Mouse (Mus musculus) liver, adult 2 months (tissue): ENCODE data around the gene Spon1. TPM values are rescaled to one million over a fixed set of nuclear protein-coding genes. Genes with fewer than 3 reads are reported as not detected.

Experiments
- DNase-seq: peaks from one replicate; pipeline ENCODE4 v3.0.0-alpha.2; 2011; ENCODE audit warnings: low read depth, low spot score; ENCODE audit errors: extremely low read depth
- H3K27ac ChIP-seq: fragments of 200-500 bp; replicated peaks from 2 replicates; pipeline ENCODE4 v1.5.1; 2012; ENCODE audit warnings: low read depth, mild to moderate bottlenecking, control low read depth, inconsistent platforms, low read length; ENCODE audit not compliant: insufficient read depth
- H3K27me3 ChIP-seq: fragments of 200-500 bp; 2 replicates; pipeline ENCODE4 v1.6.1; 2012; ENCODE audit warnings: mild to moderate bottlenecking, moderate library complexity, low read length, inconsistent platforms; ENCODE audit not compliant: control insufficient read depth, insufficient read depth
- H3K36me3 ChIP-seq: fragments of 200-500 bp; 2 replicates; pipeline ENCODE4 v1.6.1; 2012; ENCODE audit warnings: low read length, inconsistent platforms; ENCODE audit not compliant: control insufficient read depth, insufficient read depth
- H3K4me1 ChIP-seq: fragments of 200-500 bp; 2 replicates; pipeline ENCODE4 v1.6.1; 2011; ENCODE audit warnings: low read length; ENCODE audit not compliant: control insufficient read depth, insufficient read depth
- H3K4me3 ChIP-seq: fragments of 200-500 bp; 2 replicates; pipeline ENCODE4 v1.5.1; 2011; ENCODE audit warnings: low read depth, mild to moderate bottlenecking, control low read depth, low read length, moderate library complexity; ENCODE audit not compliant: insufficient read depth
- H3K79me2 ChIP-seq: fragments of 200-500 bp; 2 replicates; pipeline ENCODE4 v1.6.1; 2012; ENCODE audit warnings: inconsistent platforms, mild to moderate bottlenecking, low read length, moderate library complexity; ENCODE audit not compliant: control insufficient read depth, insufficient read depth
- H3K9ac ChIP-seq: fragments of 200-500 bp; 2 replicates; pipeline ENCODE4 v1.6.1; 2012; ENCODE audit warnings: low read depth, mild to moderate bottlenecking, control low read depth, inconsistent platforms, low read length
- CTCF ChIP-seq: fragments of 200-500 bp; IDR thresholded peaks from 2 replicates; pipeline ENCODE4 v1.5.1; 2011; ENCODE audit warnings: low read depth, low read length, control low read depth
- POLR2A ChIP-seq: fragments of 200-500 bp; IDR thresholded peaks from 2 replicates; pipeline ENCODE4 v1.6.1; 2011; ENCODE audit warnings: low read length, control low read depth; ENCODE audit not compliant: insufficient read depth; ENCODE audit errors: extremely low read depth
- WGBS: fragments of 180-500 bp; shearing (Covaris S2); methylation state at CpG from one replicate; pipeline ENCODE4 v1.1.7; 2018; 5-methylcytosine and 5-hydroxymethylcytosine counted together
- polyA plus RNA-seq: library from polyadenylated mRNA; depleted of rRNA; stranded (reverse); fragments of >200 nt; gene quantifications from 2 replicates; pipeline ENCODE4 v1.2.3, GENCODE M21; 2012
- total RNA-seq: library from RNA; depleted of rRNA; stranded (reverse); fragments of >200 nt; gene quantifications from 2 replicates; pipeline ENCODE4 v1.2.3, GENCODE M21; 2014

Gene Spon1
- total and polyA plus RNA-seq, 2 experiments: 0.22 to 0.28 TPM

DNA sequence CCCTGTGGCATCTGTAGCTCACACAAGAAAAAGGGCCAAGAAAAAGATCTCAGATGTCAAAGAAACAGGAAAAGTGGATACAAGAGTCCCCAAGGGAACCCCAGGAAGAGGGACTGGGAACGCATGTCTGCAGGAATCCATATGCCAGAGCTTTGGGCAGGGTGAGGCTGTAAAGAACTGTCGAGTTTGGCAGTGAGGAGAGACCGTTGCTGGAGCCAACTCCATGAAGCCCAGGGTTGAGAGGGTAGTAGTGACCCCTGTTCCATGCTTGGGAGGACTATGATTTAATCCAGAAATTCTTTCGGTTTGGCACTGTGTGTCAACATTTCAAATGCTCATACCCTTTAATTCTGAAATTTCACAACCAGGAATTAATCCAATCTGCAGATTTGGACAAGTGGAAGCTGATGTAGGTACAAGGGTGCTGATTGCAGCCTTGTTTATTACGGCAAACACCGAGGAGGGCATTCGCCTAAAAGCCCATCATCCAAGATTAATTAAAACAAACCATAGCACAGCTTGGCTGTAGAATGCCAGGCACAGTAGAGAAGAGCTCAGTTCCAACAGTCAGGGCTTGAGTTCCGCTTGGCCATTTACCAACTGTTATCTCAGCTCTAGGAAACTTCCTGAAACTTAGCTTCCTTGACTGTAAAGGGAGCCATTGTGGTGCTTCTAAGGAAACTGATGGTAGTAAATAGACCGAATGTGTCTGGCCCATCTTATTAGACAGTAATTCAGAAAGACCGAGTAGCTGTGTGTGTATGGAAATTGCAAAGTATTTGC lies 45.8 kb downstream of the Spon1 start:
- Histone ChIP-seq H3K27me3 (no peaks in the 10 kb centered on the region), H3K4me3 (no peak overlapping the region), H3K4me1 (no peaks in the 10 kb centered on the region), H3K9ac (no peak overlapping the region), H3K79me2 (no peaks in the 10 kb centered on the region), H3K27ac (no peak overlapping the region), H3K36me3 (no peaks in the 10 kb centered on the region)
- TF ChIP-seq POLR2A: no peak
- no peak for TF ChIP-seq CTCF
- 74% methylated on average over 10 of the region's 10 CpGs for WGBS
- peak; percentile 7 for DNase-seq

DNA sequence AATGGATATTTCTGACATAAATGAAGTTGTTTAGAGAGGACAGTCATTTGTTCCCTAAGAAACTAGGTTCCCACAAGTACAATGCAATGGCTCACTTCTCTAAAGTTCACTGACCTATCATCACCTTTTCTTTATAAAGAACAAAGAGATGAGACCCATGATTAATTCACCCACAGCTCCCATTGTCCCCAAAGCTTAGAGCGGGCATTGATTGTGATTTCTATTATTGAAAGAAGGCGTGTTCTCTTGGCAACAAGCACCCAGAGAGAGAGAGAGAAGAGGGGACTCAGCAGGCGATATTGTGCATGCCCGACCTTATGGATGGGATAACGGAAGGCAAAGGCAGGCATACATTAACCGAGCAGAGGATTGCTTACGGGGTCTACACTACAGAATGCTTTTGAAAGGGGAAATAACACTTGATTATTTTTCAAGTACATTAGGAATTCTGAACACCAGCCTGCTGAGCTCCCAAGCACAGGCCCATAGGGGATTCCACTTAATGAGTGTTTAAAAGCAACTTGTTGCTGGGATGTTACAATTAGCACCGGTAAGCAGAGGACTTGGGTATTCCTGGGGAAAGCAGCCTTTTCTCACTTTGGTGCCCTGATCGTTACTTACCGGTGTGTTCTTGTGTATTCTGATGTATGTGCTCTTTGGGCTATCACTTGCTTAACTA lies 48.4 kb downstream of the Spon1 start:
- Histone ChIP-seq H3K36me3 (no peaks in the 10 kb centered on the region), H3K27me3 (no peaks in the 10 kb centered on the region), H3K27ac (no peak overlapping the region), H3K4me3 (no peak overlapping the region), H3K4me1 (no peaks in the 10 kb centered on the region), H3K79me2 (no peaks in the 10 kb centered on the region), H3K9ac (no peak overlapping the region)
- no peak for DNase-seq
- WGBS: 93% methylated on average over 10 of the region's 10 CpGs
- TF ChIP-seq POLR2A: no peak
- no peak for TF ChIP-seq CTCF

DNA sequence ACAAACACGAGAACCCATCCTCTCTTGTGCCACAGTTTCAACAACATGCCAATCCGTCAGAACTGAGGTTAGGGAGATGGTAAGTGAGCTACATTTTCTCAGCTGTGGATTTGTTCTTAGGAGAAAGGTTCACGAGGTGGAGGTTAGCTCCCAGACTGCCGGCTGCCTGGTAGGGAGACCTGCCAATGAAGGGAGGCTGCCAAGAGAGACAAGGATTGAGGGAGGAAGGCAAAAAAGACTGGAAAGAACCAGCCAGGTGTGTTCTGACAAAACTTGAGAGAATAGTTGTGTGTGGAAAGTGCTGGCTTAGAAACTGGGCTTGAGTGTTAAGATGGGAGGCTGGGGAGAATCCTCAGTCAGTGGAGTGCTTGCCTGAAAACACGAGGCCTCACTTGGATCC lies 49.9 kb downstream of the Spon1 start:
- H3K36me3 ChIP-seq: no peaks in the 10 kb centered on the region
- DNase-seq: no peak
- H3K27me3 ChIP-seq: no peaks in the 10 kb centered on the region
- H3K27ac ChIP-seq: no peak overlapping the region
- WGBS: 59% methylated on average over 5 of the region's 5 CpGs
- TF ChIP-seq POLR2A (no peak), CTCF (no peak)
- no peaks in the 10 kb centered on the region for H3K79me2 ChIP-seq
- no peak overlapping the region for H3K4me3 ChIP-seq
- H3K4me1 ChIP-seq: no peaks in the 10 kb centered on the region
- no peak overlapping the region for H3K9ac ChIP-seq

DNA sequence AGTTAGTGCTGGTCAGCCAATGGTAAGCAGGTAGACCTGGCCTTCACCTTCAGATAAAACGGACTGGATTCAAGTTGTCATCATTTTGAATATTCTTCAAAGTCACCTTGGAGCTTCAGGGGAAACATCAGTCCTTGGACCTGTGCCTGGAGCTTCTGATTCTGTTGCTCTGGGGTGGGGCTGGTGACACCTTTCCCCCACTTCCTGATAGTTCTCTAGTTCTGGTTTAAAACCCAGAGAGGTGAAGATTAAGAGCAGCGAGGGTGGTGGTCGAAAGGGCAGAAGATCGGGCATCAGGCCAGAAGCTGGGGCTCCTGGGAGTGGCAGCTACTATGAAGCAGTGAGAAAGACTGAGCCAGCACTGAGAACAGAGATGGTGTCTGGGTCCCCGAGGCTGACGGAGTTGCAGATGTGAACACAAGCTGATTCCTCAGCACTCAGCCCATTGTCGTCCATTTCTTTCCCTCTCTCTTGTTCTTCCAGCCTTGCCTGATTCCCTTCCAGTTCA lies 51.1 kb downstream of the Spon1 start:
- no peak for DNase-seq
- no peak overlapping the region for H3K27ac ChIP-seq
- TF ChIP-seq POLR2A (no peak), CTCF (no peak)
- H3K36me3 ChIP-seq: no peaks in the 10 kb centered on the region
- WGBS: 69% methylated on average over 7 of the region's 7 CpGs
- H3K4me3 ChIP-seq: no peak overlapping the region
- H3K4me1 ChIP-seq: no peaks in the 10 kb centered on the region
- H3K27me3 ChIP-seq: no peaks in the 10 kb centered on the region
- no peak overlapping the region for H3K9ac ChIP-seq
- no peaks in the 10 kb centered on the region for H3K79me2 ChIP-seq

DNA sequence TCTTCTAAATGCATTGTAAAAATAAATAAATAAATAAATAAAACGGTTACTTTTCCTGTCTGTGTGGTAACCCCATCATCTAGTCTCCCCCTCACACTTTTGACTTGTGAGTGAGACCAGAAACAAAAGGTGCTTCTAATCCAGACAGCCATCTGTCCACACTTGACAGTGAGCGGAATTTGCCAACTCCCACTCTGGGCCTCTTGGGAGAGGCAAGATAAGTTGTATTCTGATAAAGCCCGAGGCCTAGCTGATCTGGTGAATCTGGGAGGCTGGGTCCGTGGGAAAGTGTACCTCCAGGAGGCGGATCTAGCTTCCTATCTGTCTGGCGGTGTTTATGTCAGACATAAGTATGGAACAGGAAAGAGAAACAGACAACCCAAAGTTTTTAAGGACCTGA lies 52.3 kb downstream of the Spon1 start:
- WGBS: 52% methylated on average over 6 of the region's 6 CpGs
- Histone ChIP-seq H3K4me3 (no peak overlapping the region), H3K4me1 (no peaks in the 10 kb centered on the region), H3K79me2 (no peaks in the 10 kb centered on the region), H3K27me3 (no peaks in the 10 kb centered on the region; the same call in 1 of the 2 replicates), H3K27ac (no peak overlapping the region), H3K9ac (no peak overlapping the region), H3K36me3 (no peaks in the 10 kb centered on the region)
- no peak for TF ChIP-seq CTCF
- TF ChIP-seq POLR2A: no peak
- DNase-seq: no peak
